Mouse (Mus musculus) intestine, postnatal 0 days (tissue): ENCODE data around the gene Nell2. TPM values are rescaled to one million over a fixed set of nuclear protein-coding genes. Genes with fewer than 3 reads are reported as not detected.

ENCODE experiments used
- ATAC-seq: fragments of 200-750 bp; cut with Nextera tagmentation; 2 replicates; pipeline ENCODE4 v1.8.0; 2017; ENCODE audit warnings: mild to moderate bottlenecking, moderate TSS enrichment, moderate library complexity
- H3K27ac ChIP-seq: fragments of 300-500 bp; sonication (generic); 2 replicates; pipeline ENCODE4 v1.5.1; 2014; ENCODE audit warnings: mild to moderate bottlenecking, low read depth, low read length, moderate library complexity
- H3K27me3 ChIP-seq: fragments of 300-500 bp; sonication (generic); replicated peaks from 2 replicates; pipeline ENCODE4 v1.6.1; 2014; ENCODE audit warnings: low read length, mixed read lengths; ENCODE audit not compliant: control insufficient read depth, insufficient read depth
- H3K36me3 ChIP-seq: fragments of 300-500 bp; sonication (generic); 2 replicates; pipeline ENCODE4 v1.6.1; 2014; ENCODE audit warnings: mild to moderate bottlenecking, moderate library complexity; ENCODE audit not compliant: control insufficient read depth, insufficient read depth
- H3K4me1 ChIP-seq: fragments of 300-500 bp; sonication (generic); replicated peaks from 2 replicates; pipeline ENCODE4 v1.6.1; 2014; ENCODE audit warnings: antibody characterized with exemption, low read length, mixed read lengths; ENCODE audit not compliant: control insufficient read depth, insufficient read depth
- H3K4me2 ChIP-seq: fragments of 300-500 bp; sonication (generic); replicated peaks from 2 replicates; pipeline ENCODE4 v1.6.1; 2014; ENCODE audit warnings: low read depth, mild to moderate bottlenecking, moderate library complexity
- H3K4me3 ChIP-seq: fragments of 300-500 bp; sonication (generic); 2 replicates; pipeline ENCODE4 v1.5.1; 2014; ENCODE audit warnings: low read depth, low read length
- H3K9ac ChIP-seq: fragments of 300-500 bp; sonication (generic); 2 replicates; pipeline ENCODE4 v1.6.1; 2014; ENCODE audit warnings: mild to moderate bottlenecking, low read depth, low read length
- H3K9me3 ChIP-seq: fragments of 300-500 bp; sonication (generic); 2 replicates; pipeline ENCODE4 v1.6.1; 2016; ENCODE audit warnings: mixed run types; ENCODE audit not compliant: control insufficient read depth
- CTCF ChIP-seq: sonication (generic); IDR thresholded peaks from 2 replicates; pipeline ENCODE4 v1.5.1; 2016; ENCODE audit warnings: low read depth, mild to moderate bottlenecking, control low read depth, antibody characterized with exemption, moderate library complexity
- WGBS: fragments of 180-500 bp; shearing (Covaris S2); extraction: QIAGEN DNeasy Blood & Tissue Kit; methylation state at CpG from one replicate; pipeline ENCODE4 v1.1.7; 2014; 5-methylcytosine and 5-hydroxymethylcytosine counted together
- polyA plus RNA-seq: library from polyadenylated mRNA; unstranded; fragments of >200 nt; fragmentation: Nextera tagmentation; extraction: Ambion mirVana; gene quantifications from 2 replicates; pipeline ENCODE4 v1.2.1, GENCODE M21; 2015

Gene Nell2
- polyA plus RNA-seq, 1 experiment from 2014 or later: 4.9 TPM

DNA sequence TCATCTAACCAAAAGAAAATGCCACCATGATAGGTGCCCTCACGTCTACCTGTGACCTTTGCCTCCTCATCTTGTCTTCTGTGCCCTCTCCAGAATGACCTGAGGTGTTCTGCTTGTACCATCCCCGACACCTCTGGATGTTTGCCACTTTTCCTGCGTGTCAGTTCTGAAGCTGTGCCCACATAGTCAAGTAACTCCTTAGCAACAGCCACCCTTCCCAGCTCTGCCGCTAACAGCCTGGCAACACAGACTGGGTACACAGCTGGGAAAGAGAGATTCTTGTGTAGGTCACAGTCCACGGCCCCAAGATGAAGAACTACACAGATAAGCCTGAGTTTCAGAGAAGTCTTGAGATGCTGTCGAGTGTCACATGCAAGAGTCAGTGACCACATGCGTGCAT lies 103.3 kb downstream of the Nell2 start:
- Histone ChIP-seq H3K4me2 (no peak overlapping the region), H3K36me3 (no peaks in the 10 kb centered on the region), H3K4me3 (no peak overlapping the region), H3K4me1 (no peaks in the 10 kb centered on the region), H3K9me3 (no peaks in the 10 kb centered on the region), H3K27ac (no peak overlapping the region), H3K9ac (no peak overlapping the region), H3K27me3 (no peaks in the 10 kb centered on the region)
- 77% methylated on average over 7 of the region's 7 CpGs for WGBS
- no peak for ATAC-seq
- no peak for TF ChIP-seq CTCF

DNA sequence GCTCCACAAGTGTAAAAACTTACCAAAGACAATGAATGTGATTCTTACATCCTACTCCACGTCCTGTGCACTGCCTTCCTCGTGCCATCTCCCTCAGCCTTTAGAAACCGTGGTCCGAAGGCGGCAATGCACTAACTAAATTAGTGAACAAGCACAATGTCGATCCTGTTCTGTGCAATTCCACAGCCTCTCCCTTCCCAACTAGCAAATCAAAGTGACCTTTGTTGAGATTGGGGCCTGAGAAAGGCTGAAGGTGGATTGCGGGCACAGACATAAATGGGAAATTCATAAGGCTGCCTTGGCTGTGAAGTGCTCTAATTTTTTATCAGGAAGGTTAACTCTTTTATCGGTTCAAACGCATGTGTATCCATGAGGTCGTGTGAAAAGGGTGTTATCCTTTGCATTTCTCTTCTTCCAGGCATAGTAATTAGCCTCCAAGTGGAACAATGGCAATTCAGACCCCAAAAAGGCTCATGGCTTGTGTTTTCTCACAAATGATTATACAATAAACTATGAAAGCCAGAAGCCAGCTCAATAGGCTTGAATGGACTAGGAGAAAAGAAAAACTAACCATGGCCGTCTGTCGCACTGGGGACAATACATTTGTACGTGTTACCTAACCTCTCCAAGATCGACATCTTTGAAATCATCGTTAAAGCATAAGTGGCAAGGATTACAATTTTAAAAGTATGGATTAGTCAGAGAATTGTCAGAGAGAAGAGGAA lies 106.0 kb downstream of the Nell2 start:
- Histone ChIP-seq H3K27ac (no peak overlapping the region), H3K4me2 (no peak overlapping the region), H3K4me3 (no peak overlapping the region), H3K4me1 (no peaks in the 10 kb centered on the region), H3K9me3 (no peaks in the 10 kb centered on the region), H3K9ac (no peak overlapping the region), H3K27me3 (no peaks in the 10 kb centered on the region), H3K36me3 (no peaks in the 10 kb centered on the region)
- no peak for ATAC-seq
- TF ChIP-seq CTCF: no peak
- 87% methylated on average over 15 of the region's 15 CpGs for WGBS

DNA sequence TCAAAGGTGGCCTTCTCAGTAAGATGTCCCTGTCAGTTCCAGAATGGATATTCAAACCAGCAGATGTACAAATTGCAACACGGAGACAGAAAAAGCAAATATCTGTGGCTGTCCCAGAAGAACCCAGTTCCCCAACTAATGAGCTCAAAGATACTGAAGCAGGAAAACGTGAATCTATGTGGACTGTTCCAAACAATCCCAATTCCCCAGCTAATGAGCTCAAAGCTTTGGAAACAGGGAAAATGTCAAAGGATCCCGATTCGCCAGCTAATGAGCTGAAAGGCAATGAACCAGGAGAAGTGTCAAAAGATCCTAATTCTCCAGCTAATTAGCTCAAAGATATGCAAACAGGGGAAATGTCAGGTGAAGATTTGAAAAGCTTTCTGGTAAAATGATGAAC lies 109.7 kb downstream of the Nell2 start:
- H3K36me3 ChIP-seq: no peaks in the 10 kb centered on the region
- no peaks in the 10 kb centered on the region for H3K4me1 ChIP-seq
- H3K9ac ChIP-seq: no peak overlapping the region
- whole genome bisulfite sequencing: 81% methylated on average over 4 of the region's 4 CpGs
- H3K27me3 ChIP-seq: no peaks in the 10 kb centered on the region
- no peak overlapping the region for H3K27ac ChIP-seq
- no peak overlapping the region for H3K4me2 ChIP-seq
- no peak for TF ChIP-seq CTCF
- no peaks in the 10 kb centered on the region for H3K9me3 ChIP-seq
- ATAC-seq: no peak
- no peak overlapping the region for H3K4me3 ChIP-seq

DNA sequence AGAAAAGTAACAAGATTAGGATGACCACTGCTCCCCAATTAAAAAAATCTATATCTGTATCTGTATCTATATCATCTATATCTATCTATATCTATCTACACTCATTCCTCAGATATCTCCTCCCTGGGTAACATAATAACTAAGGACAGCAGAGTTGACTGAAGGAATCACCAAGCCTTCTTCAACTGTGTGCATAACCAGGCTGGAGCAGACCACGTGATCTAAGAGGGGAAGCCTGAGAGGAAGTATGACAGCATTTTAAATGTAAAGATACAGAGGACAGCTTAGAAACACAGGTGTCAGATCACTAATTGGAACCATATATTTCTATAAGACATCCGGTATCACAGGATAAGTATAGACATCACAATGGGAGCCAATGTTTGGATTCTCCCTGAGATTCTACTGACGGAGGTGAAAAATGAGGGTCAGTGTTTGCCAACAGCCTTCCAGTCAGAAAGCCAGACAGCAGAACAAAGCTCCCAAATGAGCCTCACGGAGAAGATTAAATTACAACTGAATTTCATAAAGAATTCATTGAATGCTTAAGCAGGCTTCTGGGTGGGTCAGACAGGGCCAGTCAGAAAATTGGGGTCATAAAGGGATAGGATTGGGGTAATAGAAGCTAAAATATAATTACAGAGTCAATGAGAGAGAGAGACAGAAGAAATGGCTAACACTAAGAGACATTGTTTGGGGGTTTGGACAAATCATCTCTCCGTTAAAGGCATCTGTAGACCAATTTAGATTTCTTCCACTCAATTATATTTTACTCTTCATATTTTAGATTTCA lies 116.2 kb downstream of the Nell2 start:
- WGBS: 58% methylated on average over 5 of the region's 5 CpGs
- no peak for TF ChIP-seq CTCF
- no peak overlapping the region for H3K27ac ChIP-seq
- ATAC-seq: no peak
- H3K4me1 ChIP-seq: no peaks in the 10 kb centered on the region
- no peak overlapping the region for H3K9ac ChIP-seq
- H3K4me3 ChIP-seq: no peak overlapping the region
- no peaks in the 10 kb centered on the region for H3K27me3 ChIP-seq
- H3K36me3 ChIP-seq: no peaks in the 10 kb centered on the region
- no peak overlapping the region for H3K4me2 ChIP-seq
- no peaks in the 10 kb centered on the region for H3K9me3 ChIP-seq

DNA sequence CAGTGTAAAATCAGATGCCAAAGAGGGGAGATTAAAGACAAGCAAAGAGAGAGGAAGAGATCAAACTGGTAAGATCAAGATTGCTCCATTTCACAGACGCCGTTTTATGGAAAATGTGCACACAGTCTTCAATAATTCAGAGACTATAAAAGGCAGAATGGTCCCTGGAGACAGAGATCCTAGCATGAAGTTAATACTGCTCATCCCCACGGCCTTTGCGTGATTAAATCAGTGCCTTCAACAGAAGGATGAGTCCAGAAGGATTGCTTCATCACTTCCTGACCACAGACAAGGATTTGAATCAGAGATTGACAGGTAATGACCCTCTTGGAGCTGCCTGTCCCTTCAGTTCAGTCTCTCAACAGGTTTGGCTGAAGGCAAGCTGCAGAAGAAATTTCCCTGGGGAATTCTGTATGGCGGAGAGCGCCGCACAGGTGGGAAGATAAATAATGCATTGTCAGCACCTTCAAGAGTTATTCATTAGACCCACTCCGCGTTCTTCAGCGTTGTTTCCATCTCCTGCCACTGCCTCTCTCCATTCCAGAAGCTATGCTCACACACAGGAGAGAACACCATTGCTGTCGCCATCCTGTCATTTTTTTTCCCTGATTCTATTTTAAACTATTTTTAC lies 118.0 kb downstream of the Nell2 start:
- Histone ChIP-seq H3K27ac (no peak overlapping the region), H3K9ac (no peak overlapping the region), H3K27me3 (no peaks in the 10 kb centered on the region), H3K4me3 (no peak overlapping the region), H3K9me3 (no peaks in the 10 kb centered on the region), H3K4me1 (no peaks in the 10 kb centered on the region), H3K4me2 (no peak overlapping the region), H3K36me3 (no peaks in the 10 kb centered on the region)
- ATAC-seq: no peak
- 79% methylated on average over 11 of the region's 11 CpGs for WGBS
- no peak for TF ChIP-seq CTCF

DNA sequence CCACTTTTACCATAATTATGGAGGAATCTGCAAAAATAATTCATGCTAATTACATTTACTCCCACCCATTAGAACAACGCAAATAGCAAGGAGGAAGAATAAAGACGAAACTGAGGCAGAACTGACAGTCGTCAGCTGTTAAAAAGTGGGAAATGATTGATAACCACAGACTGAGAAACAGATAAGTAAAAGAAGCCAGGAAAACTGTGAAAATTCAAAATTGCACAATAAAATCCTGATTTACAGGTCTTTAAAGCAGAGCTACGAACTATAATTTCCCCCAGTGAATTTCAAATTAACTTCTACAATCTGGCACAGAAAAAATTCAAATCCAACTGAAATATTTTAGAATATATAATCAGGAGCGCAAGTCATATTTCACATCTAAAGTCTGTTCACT lies 138.0 kb downstream of the Nell2 start:
- Histone ChIP-seq H3K27me3 (no peaks in the 10 kb centered on the region), H3K4me1 (no peaks in the 10 kb centered on the region), H3K4me2 (no peak overlapping the region), H3K4me3 (no peak overlapping the region), H3K27ac (no peak overlapping the region), H3K36me3 (no peaks in the 10 kb centered on the region), H3K9ac (no peak overlapping the region), H3K9me3 (no peaks in the 10 kb centered on the region)
- no peak for ATAC-seq
- no peak for TF ChIP-seq CTCF
- 88% methylated on average over 5 of the region's 5 CpGs for WGBS
